Mouse (Mus musculus) left cerebral cortex, adult 8-10 months (tissue): ENCODE results near the gene Prune1. TPM values are rescaled to one million over a fixed set of nuclear protein-coding genes. Genes with fewer than 3 reads are reported as not detected.

Source experiments
- DNase-seq, 2 experiments: peaks; one replicate each; pipeline ENCODE4 v3.0.0; 2022; ENCODE audit warnings: low spot score in 2 of 2
- total RNA-seq, 4 experiments: library from RNA; stranded (reverse); gene quantifications; 2 replicates each; pipeline ENCODE4 v1.2.4; 2022

The Prune1 gene
- total RNA-seq, 4 experiments from 2014 or later: 24.0 to 27.2 (median 25.2) TPM

DNA sequence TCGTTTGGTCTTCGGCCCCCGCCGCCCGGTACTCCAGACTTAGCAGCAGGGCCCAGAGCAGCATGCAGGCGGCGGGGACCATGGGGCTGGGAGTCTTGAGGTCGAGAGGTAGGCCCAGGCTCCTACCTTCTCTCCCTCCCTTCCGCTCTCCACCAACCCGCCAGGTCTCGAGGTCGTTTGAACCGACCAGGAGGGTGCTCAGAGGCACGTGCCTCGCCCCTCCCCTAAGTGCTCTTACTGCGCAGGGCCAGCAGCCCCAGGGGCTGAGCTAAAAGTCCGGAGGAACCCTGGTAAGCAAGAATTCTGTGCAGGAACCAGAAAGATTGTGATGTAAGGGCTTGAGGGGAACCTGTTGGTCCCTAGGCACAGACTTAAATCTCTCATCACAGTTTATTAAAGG is 41.0 kb downstream of the Prune1 start:
- no peak for DNase-seq

- DNase-seq: no peak
Observed at GRCm38 (mm10) chr3:95239971-95240370, 41.9 kb downstream of the Prune1 start.

GRCm38 (mm10) chr3:95239022-95239421 is 42.9 kb downstream of the Prune1 start:
- no peak for DNase-seq

DNA sequence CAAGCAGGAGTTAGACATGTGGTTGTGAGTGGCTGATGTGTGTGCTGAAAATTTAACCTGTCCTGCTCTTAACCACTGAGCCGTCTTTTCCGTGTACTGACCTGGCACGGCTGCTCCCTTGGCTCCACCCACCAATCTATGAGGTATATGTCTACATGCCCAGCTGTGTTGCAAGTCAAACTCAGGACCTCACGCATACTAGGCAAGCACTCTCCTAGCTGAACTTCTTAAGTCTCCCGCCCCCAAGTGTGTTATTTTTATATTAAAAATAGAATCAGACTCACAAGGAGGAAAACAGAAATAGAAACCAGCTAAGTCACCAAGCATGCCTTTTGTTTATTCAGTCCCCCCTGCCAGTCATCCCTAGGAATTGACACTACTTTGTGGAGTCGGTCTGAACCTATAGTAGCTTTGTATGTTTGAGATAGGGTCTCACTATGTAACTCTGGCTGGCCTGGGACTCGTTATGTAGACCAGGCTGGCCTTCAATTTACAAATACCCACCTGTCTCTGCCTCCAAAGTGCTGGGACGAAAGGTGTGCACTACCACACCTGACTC is 44.3 kb downstream of the Prune1 start:
- DNase-seq: no peak

GRCm38 (mm10) chr3:95235386-95236301 is 46.2 kb downstream of the Prune1 start:
- no peak for DNase-seq

GRCm38 (mm10) chr3:95233303-95233980 is 48.4 kb downstream of the Prune1 start:
- no peak for DNase-seq

- no peak for DNase-seq
Observed at GRCm38 (mm10) chr3:95232771-95233170, 49.1 kb downstream of the Prune1 start.

GRCm38 (mm10) chr3:95231298-95232221 is 50.3 kb downstream of the Prune1 start, which contains the start of gene Mllt11:
Gene Mllt11, minus strand, starts transcription at chr3:95232171.
- no peak for DNase-seq

GRCm38 (mm10) chr3:95230495-95231297 is 51.2 kb downstream of the Prune1 start:
- no peak for DNase-seq

DNA sequence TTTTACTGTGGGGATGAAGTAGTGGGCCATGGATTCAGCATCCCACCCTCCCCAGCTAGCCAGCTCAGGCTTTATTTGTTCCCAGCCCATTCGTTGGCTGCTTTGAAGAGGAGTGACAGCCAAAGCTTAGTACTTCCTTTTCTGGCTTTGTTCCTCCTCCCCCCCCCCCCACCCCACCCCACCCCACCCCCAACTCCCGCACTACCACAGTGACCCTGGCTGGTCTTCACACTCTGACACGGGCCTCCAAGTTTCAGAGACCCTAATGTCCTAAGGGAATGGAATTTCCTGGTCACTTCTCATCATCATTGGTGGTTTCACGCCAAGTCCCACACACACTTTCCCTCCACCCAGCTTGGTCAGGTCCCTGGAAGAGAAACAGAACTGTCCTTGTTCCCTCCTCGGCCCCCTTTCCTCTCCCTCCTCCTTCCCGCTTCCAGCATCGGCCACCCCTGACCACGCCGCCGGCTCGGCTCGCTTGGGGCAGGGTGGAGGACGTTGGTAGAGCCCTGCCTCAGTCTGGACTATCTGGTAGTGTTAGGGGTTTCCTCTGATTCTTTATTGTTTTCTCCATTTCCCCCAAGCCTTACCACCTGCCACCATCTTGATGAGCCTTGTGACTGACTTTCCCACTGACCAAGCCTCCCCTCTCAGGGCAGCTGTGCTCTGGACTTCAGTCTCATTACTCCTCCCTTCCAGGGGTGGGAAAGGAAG is 51.9 kb downstream of the Prune1 start:
- DNase-seq: peak in 1 of 2 experiments; percentile 63

DNA sequence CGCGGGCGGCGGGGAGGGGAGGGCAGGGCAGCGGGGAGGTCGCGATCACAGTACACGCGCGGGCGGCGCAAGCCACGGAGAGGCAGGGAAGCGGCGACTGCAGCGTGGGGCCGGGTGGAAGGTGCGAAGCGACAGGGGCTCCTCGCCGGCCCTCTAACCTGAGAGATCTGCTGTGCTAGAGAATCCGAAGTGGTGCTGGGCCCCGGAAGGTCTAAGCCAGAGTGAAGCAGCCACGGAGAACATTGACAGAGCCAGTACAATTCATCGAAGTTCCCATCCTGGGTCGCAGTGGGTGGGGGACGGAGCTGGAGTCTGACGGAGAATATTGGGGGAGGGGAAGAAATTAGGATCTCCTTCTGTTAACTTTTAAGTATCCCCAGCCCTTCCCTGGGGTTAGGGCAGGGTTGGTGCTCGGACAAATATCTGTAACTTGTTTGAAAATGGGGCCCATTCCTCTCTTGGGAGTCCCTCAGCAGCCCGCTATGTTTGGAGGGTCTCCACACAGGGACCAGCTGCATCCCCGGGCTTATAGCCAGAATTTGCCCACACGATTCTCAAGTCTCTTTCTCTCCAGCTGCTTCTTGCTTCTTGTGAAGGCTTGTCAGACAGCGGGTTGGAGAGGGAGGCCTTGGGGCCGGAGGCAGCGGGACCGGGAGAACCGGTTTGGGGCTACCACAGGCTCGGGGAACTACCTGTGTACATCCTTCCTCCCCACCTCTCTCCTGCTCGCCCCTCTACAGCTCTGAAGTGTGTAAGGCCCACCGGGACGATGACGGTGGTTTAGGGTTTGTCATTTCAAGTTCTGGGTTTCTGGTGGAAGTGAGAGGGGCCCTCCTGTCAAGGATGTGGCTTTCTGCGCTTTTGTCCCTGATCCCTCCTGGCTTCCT is 52.7 kb downstream of the Prune1 start:
- peak; percentile 45 to 74 for DNase-seq

GRCm38 (mm10) chr3:95228148-95228893 is 53.6 kb downstream of the Prune1 start, which contains the start of gene Cdc42se1:
Gene Cdc42se1, plus strand, starts transcription at chr3:95228732.
- peak; percentile 75 to 89 for DNase-seq

- no peak for DNase-seq
Observed at GRCm38 (mm10) chr3:95227214-95227613, 54.7 kb downstream of the Prune1 start.

- no peak for DNase-seq
Observed at GRCm38 (mm10) chr3:95224295-95224694, 57.6 kb downstream of the Prune1 start.

GRCm38 (mm10) chr3:95223041-95223440 is 58.8 kb downstream of the Prune1 start:
- no peak for DNase-seq

DNA sequence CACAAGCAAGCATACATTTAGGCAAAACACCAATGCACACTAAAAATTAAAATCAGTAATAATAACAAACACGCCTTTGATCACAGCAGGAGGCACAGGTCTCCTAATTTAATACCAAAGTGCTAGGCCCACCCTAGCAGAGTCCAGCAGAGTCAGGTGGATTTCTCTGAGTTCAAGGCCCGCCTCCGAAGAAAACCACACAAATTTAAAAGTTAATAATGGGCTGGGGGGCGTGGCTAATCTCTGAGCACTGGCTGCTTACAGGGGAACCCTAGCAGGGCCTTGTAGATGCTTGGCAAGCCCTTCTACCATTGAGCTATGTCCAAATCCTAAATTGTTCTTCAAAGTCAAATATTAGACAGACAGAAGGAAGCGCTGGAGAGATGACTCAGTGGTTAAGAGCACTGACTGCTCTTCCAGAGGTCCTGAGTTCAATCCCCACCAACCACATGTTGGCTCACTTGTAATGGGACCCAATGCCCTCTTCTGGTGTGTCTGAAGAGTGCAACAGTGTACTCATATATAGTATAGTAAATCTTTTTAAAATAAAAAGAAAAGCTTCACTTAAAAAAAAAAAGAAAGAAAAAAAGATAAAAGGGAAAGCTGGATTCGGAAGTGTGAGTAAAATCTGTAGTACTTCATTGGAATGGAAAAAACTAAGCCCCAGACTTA is 63.3 kb downstream of the Prune1 start:
- no peak for DNase-seq
